Mouse (Mus musculus) T-helper 17 cell (primary cell): ENCODE measurements around the gene Flad1.

Experiments used
- in situ Hi-C, 2 experiments: fragments of 300-600 bp; cut with MboI, MseI; formaldehyde crosslinking; loops; 1 replicate in 1 of 2; 2 replicates in 1 of 2; pipeline ENCODE4 v1.15.1; 2025; ENCODE audit warnings: high pct_unique_total_duplicates in 2 of 2

Gene Flad1

GRCm38 (mm10) chr3:89430171-89431159 lies 18.8 kb upstream of the Flad1 start, which contains the start of gene Pygo2:
Pygo2 (plus strand) TSS chr3:89430214.
- in situ Hi-C loops = loop anchor here in 1 of 2 experiments (25.0 kb wide), 1 partner anchor 1468 kb away; the partner anchor contains the start of gene Nes

DNA sequence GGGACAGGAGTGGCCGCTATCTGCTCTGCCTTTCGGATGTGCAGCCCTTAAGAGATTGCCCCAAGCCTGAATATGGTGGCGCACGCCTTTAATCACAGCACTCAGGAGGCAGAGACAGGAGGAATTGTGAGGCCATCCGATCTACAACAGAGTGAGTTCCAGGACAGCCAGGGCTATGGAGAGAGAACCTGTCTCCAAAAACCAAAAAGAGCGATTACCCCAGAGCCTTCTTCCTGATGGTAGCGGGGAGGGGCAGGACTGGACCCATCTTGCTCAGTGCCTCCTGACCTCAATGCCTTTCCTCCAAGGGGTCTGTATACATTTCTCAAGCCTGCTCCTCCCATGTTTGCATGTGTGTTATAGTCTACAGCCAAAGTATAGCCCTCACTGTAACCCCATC lies 17.4 kb upstream of the Flad1 start:
- in situ Hi-C loops = loop anchor here in 1 of 2 experiments (25.0 kb wide), 1 partner anchor 1467 kb away; the partner anchor contains the start of gene Nes

DNA sequence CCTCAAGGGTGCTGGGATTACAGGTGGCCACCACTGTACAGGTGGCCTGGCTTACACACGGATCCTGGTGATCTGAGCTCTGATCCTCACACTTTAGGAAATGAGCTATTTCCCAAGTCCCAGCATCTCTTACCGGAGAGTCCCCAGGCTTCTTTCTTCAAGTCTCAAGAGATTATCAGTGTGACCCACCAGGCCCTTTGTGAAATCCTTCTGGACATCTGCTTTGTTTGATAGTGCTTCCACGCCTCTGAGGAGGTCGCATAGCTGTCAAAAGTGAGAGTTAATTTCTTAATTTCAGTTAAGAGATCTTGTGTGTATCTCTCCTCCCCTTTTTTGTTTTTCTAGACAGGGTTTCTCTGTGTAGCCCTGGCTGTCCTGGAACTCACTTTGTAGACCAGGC lies 14.2 kb upstream of the Flad1 start:
- in situ Hi-C loops = loop anchor here in 1 of 2 experiments (25.0 kb wide), 1 partner anchor 1464 kb away; the partner anchor contains the start of gene Nes

- in situ Hi-C loops = loop anchor here in 1 of 2 experiments (25.0 kb wide), 1 partner anchor 1463 kb away; the partner anchor contains the start of gene Nes
Measured at GRCm38 (mm10) chr3:89425141-89425525, 13.5 kb upstream of the Flad1 start.

DNA sequence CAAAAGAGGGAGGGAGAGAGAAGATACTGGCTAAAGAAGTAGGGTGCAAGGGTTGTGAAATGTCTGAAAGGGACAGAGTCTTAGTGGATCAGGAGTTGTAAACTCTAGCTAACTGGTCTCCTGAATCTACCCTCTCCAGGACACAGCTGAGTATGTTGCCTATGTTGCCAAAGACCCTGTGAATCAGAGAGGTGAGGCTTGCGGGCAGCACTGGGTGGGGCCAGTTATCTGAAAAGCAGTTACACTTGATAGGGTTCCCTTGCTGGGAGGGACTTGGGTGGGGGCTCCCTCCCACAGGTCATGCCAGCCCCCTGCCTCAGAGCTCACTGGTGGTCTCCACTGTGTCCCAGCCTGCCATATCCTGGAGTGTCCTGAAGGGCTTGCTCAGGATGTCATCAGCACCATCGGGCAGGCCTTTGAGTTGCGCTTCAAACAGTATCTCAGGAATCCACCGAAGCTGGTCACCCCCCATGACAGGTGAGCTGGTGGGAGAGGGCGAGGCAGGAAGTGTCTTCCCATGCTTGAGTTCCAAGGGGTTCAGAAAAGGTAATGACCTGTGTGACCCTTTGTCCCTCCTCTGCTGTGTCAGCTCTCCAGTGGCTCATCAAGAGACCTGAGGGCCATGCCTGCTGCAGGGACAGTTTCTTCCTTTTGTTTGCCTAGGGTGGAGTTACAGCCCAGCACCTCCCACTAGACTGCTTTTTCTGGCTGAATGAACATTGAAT lies 12.9 kb upstream of the Flad1 start:
- in situ Hi-C loops = loop anchor here in 1 of 2 experiments (25.0 kb wide), 1 partner anchor 1462 kb away; the partner anchor contains the start of gene Nes

GRCm38 (mm10) chr3:89422556-89423205 lies 11.0 kb upstream of the Flad1 start:
- in situ Hi-C loops = no loop called here

GRCm38 (mm10) chr3:89421810-89422473 lies 10.3 kb upstream of the Flad1 start:
- in situ Hi-C loops = no loop called here

GRCm38 (mm10) chr3:89421002-89421774 lies 9.5 kb upstream of the Flad1 start:
- in situ Hi-C loops = no loop called here

- in situ Hi-C loops = no loop called here
Measured at GRCm38 (mm10) chr3:89420421-89420820, 8.8 kb upstream of the Flad1 start.

DNA sequence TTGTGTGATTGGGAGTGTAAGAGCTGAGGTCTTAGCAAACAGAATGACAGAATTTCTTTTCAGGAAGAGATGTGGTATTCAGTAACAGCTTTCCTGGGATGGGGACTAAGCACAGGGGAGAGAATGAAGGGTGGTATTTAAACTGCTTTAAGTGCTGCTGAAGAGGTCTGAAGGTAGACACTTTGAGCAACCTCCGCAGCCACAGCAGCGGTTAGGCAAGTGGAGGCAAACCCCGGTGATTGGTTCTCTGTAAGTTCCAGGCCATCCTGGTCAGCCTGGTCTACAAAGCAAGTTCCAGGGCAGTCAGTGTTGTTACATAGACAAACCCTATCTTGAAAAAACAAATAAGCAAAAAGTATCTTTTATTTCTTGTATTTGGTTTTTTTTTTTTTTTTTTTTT lies 8.3 kb upstream of the Flad1 start:
- in situ Hi-C loops = no loop called here

DNA sequence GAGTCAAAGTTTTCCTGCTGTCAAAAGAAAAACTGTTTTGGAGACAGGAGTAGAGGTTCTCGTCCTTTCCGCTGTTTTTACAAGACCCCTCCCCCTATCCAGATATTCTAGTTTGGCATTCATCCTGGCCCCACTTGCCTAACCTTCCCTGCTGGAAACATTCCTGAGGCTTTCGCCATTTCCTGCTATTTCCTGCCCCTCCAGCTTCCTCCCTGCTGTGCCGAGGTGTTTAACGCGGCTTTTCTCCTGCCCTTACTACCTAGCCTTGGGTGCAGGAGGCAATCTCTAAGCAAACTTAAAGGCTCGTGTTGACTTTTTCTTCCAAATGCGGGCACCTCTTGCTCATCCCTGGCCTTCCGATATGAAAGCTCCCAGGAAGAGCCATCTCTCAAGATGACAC lies 7.9 kb upstream of the Flad1 start:
- in situ Hi-C loops = no loop called here

DNA sequence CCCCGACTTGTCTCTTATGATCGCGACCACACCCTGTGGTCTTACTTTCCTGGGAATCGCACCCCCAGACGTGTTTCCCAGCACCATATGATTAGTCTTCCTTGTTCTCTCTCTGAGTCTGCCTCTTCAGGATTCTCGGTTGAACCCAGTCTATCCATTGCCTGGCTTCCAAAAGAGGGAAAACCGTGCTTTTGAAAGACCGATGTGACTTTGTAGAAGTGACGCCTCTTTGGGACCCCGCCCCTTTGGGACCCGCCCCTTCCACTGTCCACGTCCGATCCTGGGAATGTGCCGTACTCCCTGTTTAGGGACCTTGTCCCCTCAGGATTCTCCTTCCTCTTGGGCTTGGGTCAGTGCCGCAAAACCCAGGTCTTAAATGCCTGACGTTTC lies 7.2 kb upstream of the Flad1 start:
- in situ Hi-C loops = no loop called here

- in situ Hi-C loops = no loop called here
Measured at GRCm38 (mm10) chr3:89418170-89418860, 6.6 kb upstream of the Flad1 start, which contains the start of the genes Cks1b and Shc1. Cks1b (minus strand) TSS chr3:89418383. Shc1 (plus strand) TSS chr3:89418443.

GRCm38 (mm10) chr3:89417840-89418169 lies 6.1 kb upstream of the Flad1 start:
- in situ Hi-C loops = no loop called here

GRCm38 (mm10) chr3:89417131-89417530 lies 5.5 kb upstream of the Flad1 start:
- in situ Hi-C loops = no loop called here

DNA sequence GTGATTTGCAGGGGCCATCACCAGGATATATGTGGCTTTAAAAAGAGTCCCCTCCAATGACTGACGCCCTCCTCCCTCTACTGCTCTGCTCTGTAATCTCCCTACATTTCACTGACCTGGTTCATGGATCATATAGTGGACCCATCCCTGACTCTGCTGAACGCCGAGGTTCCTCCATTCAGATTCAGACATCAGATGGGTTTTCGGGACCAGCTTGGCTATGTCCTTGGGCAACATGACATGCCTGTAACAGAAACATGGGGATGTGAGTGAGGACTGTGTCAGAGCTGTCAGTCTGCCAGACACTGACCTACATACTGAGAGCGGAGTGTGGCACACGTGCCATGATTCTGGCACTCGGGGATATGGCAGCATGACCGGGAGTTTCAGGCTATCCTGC lies 4.5 kb upstream of the Flad1 start:
- in situ Hi-C loops = no loop called here

GRCm38 (mm10) chr3:89410864-89411263 lies 806 bp downstream of the Flad1 start:
- in situ Hi-C loops = no loop called here

DNA sequence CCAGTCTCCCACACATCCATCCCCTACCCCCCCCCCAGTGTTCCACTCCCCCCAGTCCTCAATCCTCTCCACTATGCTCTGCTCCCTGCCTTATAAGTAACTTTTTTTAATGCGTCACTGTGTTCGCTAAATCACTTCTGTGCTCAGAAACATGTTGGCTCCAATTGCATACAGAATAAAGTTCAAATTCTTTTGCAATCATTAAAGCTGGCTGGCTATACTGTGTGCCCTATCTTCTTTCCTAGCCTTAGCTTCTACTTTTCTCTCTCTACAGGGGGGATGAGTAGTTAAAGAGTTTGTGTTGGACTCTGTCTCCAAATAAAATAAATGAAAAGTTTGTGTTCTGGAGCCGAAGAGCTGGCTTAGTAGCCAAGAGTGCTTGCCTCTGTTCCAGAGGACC lies 2.0 kb downstream of the Flad1 start:
- in situ Hi-C loops = no loop called here

- in situ Hi-C loops = no loop called here
Measured at GRCm38 (mm10) chr3:89408448-89408847, 3.2 kb downstream of the Flad1 start.

DNA sequence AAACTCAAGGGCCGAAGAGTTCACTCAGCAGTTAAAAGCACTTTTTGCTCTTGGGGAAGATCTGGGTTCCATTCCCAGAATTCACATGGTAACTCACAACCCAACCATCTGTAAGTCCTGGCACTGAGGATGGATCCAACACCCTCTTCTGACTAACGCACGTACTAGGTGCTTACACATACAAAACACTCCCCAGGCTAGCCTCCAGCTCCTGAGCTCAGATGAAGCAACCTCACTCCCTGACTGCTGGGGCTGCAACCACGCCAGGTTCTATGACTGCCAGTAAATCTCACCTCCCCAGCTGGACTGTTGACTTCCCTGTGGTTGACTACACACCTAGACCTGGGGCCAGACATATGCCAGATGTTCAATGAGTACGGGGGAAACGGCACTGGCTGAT lies 4.8 kb downstream of the Flad1 start:
- in situ Hi-C loops = no loop called here
